Mouse (Mus musculus) embryonic facial prominence, embryonic 14.5 days (tissue): ENCODE data around the gene Gm11361. TPM values are rescaled to one million over a fixed set of nuclear protein-coding genes. Genes with fewer than 3 reads are reported as not detected.

Source experiments
- polyA plus RNA-seq: library from polyadenylated mRNA; unstranded; fragments of >200 nt; fragmentation: Nextera tagmentation; extraction: Ambion mirVana; gene quantifications from 2 replicates; pipeline ENCODE4 v1.2.1, GENCODE M21; 2014

Gm11361 gene
- polyA plus RNA-seq, 1 experiment from 2014 or later, result 6.7 TPM

Other genes starting within 250 kb of the Gm11361 start
- gene Prl4a1, start 241.3 kb upstream of the Gm11361 start, polyA plus RNA-seq, result not detected in 2 replicates
- gene Prl5a1, start 115.0 kb upstream of the Gm11361 start, polyA plus RNA-seq, result not detected in 2 replicates